Mouse (Mus musculus) kidney, adult 11 months (tissue): Measurements from ENCODE around the gene Mgat1.
"Not testable (repeated sequence)": the region's sequence is repeated elsewhere in the genome, so short reads cannot be mapped to it uniquely, and the experiment has no call there.

Source experiments
- DNase-seq: peaks from one replicate; pipeline ENCODE4 v3.0.0; 2022

Gene Mgat1

DNA sequence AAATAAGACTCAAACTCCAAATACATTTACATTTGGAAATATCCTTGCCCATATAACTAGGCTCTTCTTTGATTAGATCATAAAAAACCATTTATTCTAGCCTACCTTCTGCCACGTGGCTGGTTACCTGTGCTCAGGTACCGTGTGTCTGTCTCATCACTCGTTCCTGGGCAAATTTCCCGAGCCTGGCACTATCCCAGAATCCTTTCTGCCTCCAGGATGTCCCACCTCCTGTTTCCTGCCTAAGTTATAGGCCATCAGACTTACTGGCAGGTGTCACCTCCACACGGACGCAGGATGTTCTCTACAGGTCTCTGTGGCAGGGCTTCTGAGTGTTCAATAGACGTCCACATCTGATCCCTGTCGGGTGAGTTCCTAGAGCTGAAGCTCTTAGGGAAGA lies 21.1 kb downstream of the Mgat1 start:
- no peak for DNase-seq

GRCm38 (mm10) chr11:49266671-49267070 lies 22.7 kb downstream of the Mgat1 start:
- peak; percentile 79 for DNase-seq

- DNase-seq = no peak
Measured at GRCm38 (mm10) chr11:49267316-49267715, 23.3 kb downstream of the Mgat1 start.

DNA sequence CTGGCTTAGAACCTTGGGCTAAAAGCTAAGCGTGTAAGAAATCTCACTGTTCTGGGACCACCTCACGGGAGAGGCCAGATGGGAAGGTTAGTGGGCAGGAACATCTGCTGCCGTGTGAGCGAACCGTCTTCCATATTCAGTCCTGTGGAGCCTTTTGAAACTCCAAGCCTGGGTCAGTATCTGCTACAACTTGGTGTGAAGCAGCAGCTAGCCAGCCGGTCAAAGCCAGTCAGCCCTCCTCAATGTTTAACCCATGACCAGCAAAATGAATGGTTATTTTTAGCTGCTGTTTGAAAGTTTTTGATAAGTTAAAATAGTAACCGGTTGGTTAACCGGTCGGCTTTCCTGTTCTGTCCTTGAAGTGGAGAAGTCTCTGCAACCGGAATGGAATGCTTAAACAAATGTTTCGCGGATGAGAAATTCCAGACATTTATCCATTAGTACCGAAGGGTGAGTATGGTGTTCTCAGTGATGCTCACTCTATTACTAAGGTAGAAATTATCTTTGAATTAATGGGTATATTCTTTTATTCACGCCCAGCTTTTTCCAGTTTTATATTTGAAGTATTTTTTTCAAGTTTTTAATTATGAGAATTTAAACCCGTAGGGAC lies 24.1 kb downstream of the Mgat1 start:
- DNase-seq = peak; percentile 71

DNA sequence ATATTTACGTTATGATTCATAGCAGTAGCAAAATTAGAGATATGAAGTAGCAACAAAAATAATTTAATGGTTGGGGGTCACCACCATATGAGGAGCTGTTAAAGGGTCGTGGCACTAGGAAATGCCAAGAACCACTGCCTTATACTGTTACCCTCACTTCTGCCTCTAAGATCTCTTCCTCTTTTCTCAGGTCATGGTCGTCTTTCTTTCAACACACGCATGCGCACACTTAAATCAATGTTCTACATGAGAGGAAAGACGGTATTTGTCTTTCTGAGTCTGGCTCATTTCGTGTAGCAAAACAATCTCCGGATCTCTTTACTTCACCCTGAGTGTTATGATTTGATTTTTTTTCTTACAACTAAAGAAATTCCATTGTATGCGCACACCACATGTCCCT lies 25.8 kb downstream of the Mgat1 start:
- DNase-seq = no peak

GRCm38 (mm10) chr11:49270368-49270767 lies 26.4 kb downstream of the Mgat1 start:
- DNase-seq = no peak

DNA sequence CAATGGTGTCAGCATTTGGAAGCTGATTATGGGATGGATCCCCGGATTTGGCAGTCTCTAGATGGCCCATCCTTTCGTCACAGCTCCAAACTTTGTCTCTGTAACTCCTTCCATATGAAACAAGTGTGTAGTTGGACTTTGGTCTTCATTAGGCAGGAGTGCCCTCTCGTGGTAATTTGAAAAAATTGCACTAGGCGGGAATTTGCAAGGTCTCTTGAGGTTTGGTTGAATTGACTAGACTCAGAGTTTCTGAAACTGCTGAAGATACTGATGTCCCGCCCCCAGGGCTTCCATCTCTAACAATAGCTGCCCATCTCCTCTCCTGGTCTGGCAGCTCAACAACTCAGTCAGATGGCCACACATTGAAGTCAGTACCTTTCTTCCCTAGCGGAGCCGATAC lies 27.3 kb downstream of the Mgat1 start:
- DNase-seq = no peak

- no peak for DNase-seq
Measured at GRCm38 (mm10) chr11:49273834-49274519, 30.0 kb downstream of the Mgat1 start.

- DNase-seq = no peak
Measured at GRCm38 (mm10) chr11:49278222-49278621, 34.2 kb downstream of the Mgat1 start, which contains the start of gene Olfr1393. Gene Olfr1393, plus strand, starts transcription at chr11:49278304.

- DNase-seq = not testable (repeated sequence)
Measured at GRCm38 (mm10) chr11:49284982-49285381, 41.0 kb downstream of the Mgat1 start, which contains the start of gene Olfr1392. Gene Olfr1392, plus strand, starts transcription at chr11:49285282.

GRCm38 (mm10) chr11:49287251-49287650 lies 43.3 kb downstream of the Mgat1 start:
- no peak for DNase-seq

- no peak for DNase-seq
Measured at GRCm38 (mm10) chr11:49292777-49293176, 48.8 kb downstream of the Mgat1 start.

DNA sequence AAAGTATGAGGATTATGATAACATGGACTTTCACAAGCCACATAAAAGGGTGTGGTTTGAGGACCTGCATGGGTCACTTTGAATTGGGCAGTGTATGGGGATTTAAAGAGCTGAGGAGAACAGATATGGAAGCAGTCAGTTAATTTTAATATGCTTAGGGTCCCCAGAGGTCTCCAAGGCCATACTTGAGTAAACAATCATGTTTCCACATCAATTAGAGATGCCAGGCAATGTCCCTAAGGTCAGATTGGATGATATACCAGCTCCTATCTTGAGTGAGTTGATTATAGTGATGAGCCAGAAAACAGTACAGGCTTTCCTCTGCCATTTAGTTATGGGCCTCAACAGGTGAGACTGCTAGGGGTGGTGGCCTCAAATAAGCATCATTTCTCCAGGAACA lies 60.5 kb downstream of the Mgat1 start, which contains the start of gene Olfr10:
Gene Olfr10 (plus strand): TSS at position 301 of the 400 bp plus-strand sequence.
- no peak for DNase-seq

GRCm38 (mm10) chr11:49308547-49308946 lies 64.6 kb downstream of the Mgat1 start:
- not testable (repeated sequence) for DNase-seq
